Mouse (Mus musculus) spleen, adult 18-20 months (tissue): ENCODE data around the gene Specc1l.

Experiments
- DNase-seq, 2 experiments: peaks; one replicate each; pipeline ENCODE4 v3.0.0; 2022; ENCODE audit warnings: mixed read lengths in 2 of 2

Specc1l gene

GRCm38 (mm10) chr10:75211807-75212645 lies at the start of gene Specc1l:
Gene Specc1l (plus strand): TSS chr10:75212073.
- DNase-seq, result peak; percentile 93 to 96

- no peak for DNase-seq
Measured at GRCm38 (mm10) chr10:75165825-75166481, 45.9 kb upstream of the Specc1l start.

- DNase-seq, result no peak
Measured at GRCm38 (mm10) chr10:75166601-75167000, 45.3 kb upstream of the Specc1l start.

- DNase-seq, result no peak
Measured at GRCm38 (mm10) chr10:75170207-75170850, 41.5 kb upstream of the Specc1l start.

- DNase-seq, result no peak
Measured at GRCm38 (mm10) chr10:75173056-75173455, 38.8 kb upstream of the Specc1l start.

- DNase-seq, result no peak
Measured at GRCm38 (mm10) chr10:75173712-75174111, 38.2 kb upstream of the Specc1l start.

GRCm38 (mm10) chr10:75176494-75176893 lies 35.4 kb upstream of the Specc1l start:
- DNase-seq, result no peak

GRCm38 (mm10) chr10:75178911-75179310 lies 33.0 kb upstream of the Specc1l start:
- no peak for DNase-seq

GRCm38 (mm10) chr10:75182151-75182774 lies 29.6 kb upstream of the Specc1l start:
- DNase-seq, result peak; percentile 53 to 76

GRCm38 (mm10) chr10:75184826-75185225 lies 27.0 kb upstream of the Specc1l start:
- no peak for DNase-seq

- no peak for DNase-seq
Measured at GRCm38 (mm10) chr10:75186551-75186950, 25.3 kb upstream of the Specc1l start.

GRCm38 (mm10) chr10:75187366-75188056 lies 24.4 kb upstream of the Specc1l start:
- DNase-seq, result no peak

- no peak for DNase-seq
Measured at GRCm38 (mm10) chr10:75191647-75192046, 20.2 kb upstream of the Specc1l start.

- DNase-seq, result no peak
Measured at GRCm38 (mm10) chr10:75197817-75198216, 14.1 kb upstream of the Specc1l start.

- no peak for DNase-seq
Measured at GRCm38 (mm10) chr10:75200733-75201132, 11.1 kb upstream of the Specc1l start.

- DNase-seq, result no peak
Measured at GRCm38 (mm10) chr10:75206192-75206591, 5.7 kb upstream of the Specc1l start.

GRCm38 (mm10) chr10:75210841-75211240 lies 1.0 kb upstream of the Specc1l start:
- no peak for DNase-seq

GRCm38 (mm10) chr10:75212981-75213380 lies 1.1 kb downstream of the Specc1l start:
- no peak for DNase-seq

- DNase-seq, result no peak
Measured at GRCm38 (mm10) chr10:75220722-75221121, 8.8 kb downstream of the Specc1l start.

GRCm38 (mm10) chr10:75221936-75222610 lies 10.2 kb downstream of the Specc1l start:
- DNase-seq, result no peak

GRCm38 (mm10) chr10:75222611-75222998 lies 10.7 kb downstream of the Specc1l start:
- DNase-seq, result peak; percentile 31 to 44

GRCm38 (mm10) chr10:75224154-75224553 lies 12.3 kb downstream of the Specc1l start:
- no peak for DNase-seq
